Mouse (Mus musculus) liver, embryonic 16.5 days (tissue): ENCODE measurements around the gene Chd9. TPM values are rescaled to one million over a fixed set of nuclear protein-coding genes. Genes with fewer than 3 reads are reported as not detected.
A peak's percentile ranks its signal among the peaks of the same experiment; 100 is the strongest.

ENCODE experiments used
- ATAC-seq: fragments of 200-750 bp; cut with Nextera tagmentation; 2 replicates; pipeline ENCODE4 v1.8.0; 2017; ENCODE audit warnings: low read depth, mild to moderate bottlenecking, moderate number of reproducible peaks, moderate library complexity
- H3K27ac ChIP-seq: fragments of 300-500 bp; sonication (generic); 2 replicates; pipeline ENCODE4 v1.5.1; 2014; ENCODE audit warnings: mild to moderate bottlenecking, low read length
- H3K27me3 ChIP-seq: fragments of 300-500 bp; sonication (generic); 2 replicates; pipeline ENCODE4 v1.6.1; 2014; ENCODE audit warnings: low read depth, low read length, mixed read lengths; ENCODE audit not compliant: control insufficient read depth, insufficient read depth
- H3K36me3 ChIP-seq: fragments of 300-500 bp; sonication (generic); 2 replicates; pipeline ENCODE4 v1.6.1; 2014; ENCODE audit warnings: mild to moderate bottlenecking; ENCODE audit not compliant: control insufficient read depth, insufficient read depth
- H3K4me1 ChIP-seq: fragments of 300-500 bp; sonication (generic); 2 replicates; pipeline ENCODE4 v1.6.1; 2014; ENCODE audit warnings: low read depth, low read length, mixed read lengths; ENCODE audit not compliant: control insufficient read depth
- H3K4me2 ChIP-seq: fragments of 300-500 bp; sonication (generic); 2 replicates; pipeline ENCODE4 v1.6.1; 2014; ENCODE audit warnings: low read depth, low read length, mixed read lengths
- H3K4me3 ChIP-seq: fragments of 300-500 bp; sonication (generic); 2 replicates; pipeline ENCODE4 v1.5.1; 2014; ENCODE audit warnings: low read depth, mild to moderate bottlenecking, low read length
- H3K9ac ChIP-seq: fragments of 300-500 bp; sonication (generic); 2 replicates; pipeline ENCODE4 v1.6.1; 2014; ENCODE audit warnings: low read depth, low read length
- H3K9me3 ChIP-seq: fragments of 300-500 bp; sonication (generic); replicated peaks from 2 replicates; pipeline ENCODE4 v1.6.1; 2016; ENCODE audit warnings: low read length; ENCODE audit not compliant: control insufficient read depth
- WGBS: fragments of 180-500 bp; shearing (Covaris S2); extraction: QIAGEN DNeasy Blood & Tissue Kit; methylation state at CpG from one replicate; pipeline ENCODE4 v1.1.7; 2014; ENCODE audit not compliant: insufficient replicate concordance; 5-methylcytosine and 5-hydroxymethylcytosine counted together
- polyA plus RNA-seq: library from polyadenylated mRNA; unstranded; fragments of >200 nt; fragmentation: Nextera tagmentation; extraction: Ambion mirVana; gene quantifications from 2 replicates; pipeline ENCODE4 v1.2.1, GENCODE M21; 2015

The Chd9 gene
- polyA plus RNA-seq, 1 experiment from 2014 or later, result 18.5 TPM

- 9% methylated on average over 12 of the region's 12 CpGs for WGBS
- Histone ChIP-seq H3K4me1 (peaks cover 13% of the 10 kb centered on the region), H3K27me3 (peaks cover 14% of the 10 kb centered on the region), H3K27ac (peak overlapping the region; percentile 50), H3K4me2 (peak overlapping the region; percentile 61), H3K4me3 (peak overlapping the region; percentile 59), H3K9me3 (no peaks in the 10 kb centered on the region), H3K9ac (no peak overlapping the region; the same call in 1 of the 2 replicates), H3K36me3 (no peaks in the 10 kb centered on the region)
- peak; percentile 9; the same call in 1 of the 2 replicates for ATAC-seq
Observed at GRCm38 (mm10) chr8:90876213-90876721, 48.1 kb downstream of the Chd9 start.

GRCm38 (mm10) chr8:90876722-90877429, 48.7 kb downstream of the Chd9 start:
- peaks cover 14% of the 10 kb centered on the region for H3K27me3 ChIP-seq
- WGBS, result under 1% methylated on average over 24 of the region's 24 CpGs
- ATAC-seq, result peak; percentile 52

GRCm38 (mm10) chr8:90877430-90877975, 49.4 kb downstream of the Chd9 start:
- H3K36me3 ChIP-seq, result no peaks in the 10 kb centered on the region
- peaks cover 13% of the 10 kb centered on the region for H3K4me1 ChIP-seq
- ATAC-seq, result no peak; the same call in 1 of the 2 replicates
- 6% methylated on average over 11 of the region's 11 CpGs for WGBS
- peak overlapping the region; percentile 59 for H3K4me3 ChIP-seq
- H3K27me3 ChIP-seq, result peaks cover 14% of the 10 kb centered on the region
- peak overlapping the region; percentile 61 for H3K4me2 ChIP-seq
- H3K9ac ChIP-seq, result peak overlapping the region; percentile 52
- H3K27ac ChIP-seq, result peak overlapping the region; percentile 54; the same call in 1 of the 2 replicates
- H3K9me3 ChIP-seq, result no peaks in the 10 kb centered on the region

More at GRCm38 (mm10) chr8:90876722-90877429, 48.7 kb downstream of the Chd9 start:
- no peaks in the 10 kb centered on the region for H3K9me3 ChIP-seq
- H3K9ac ChIP-seq, result peak overlapping the region; percentile 52
- peak overlapping the region; percentile 54 for H3K27ac ChIP-seq
- H3K4me3 ChIP-seq, result peak overlapping the region; percentile 59
- peak overlapping the region; percentile 61 for H3K4me2 ChIP-seq
- no peaks in the 10 kb centered on the region for H3K36me3 ChIP-seq
- H3K4me1 ChIP-seq, result peaks cover 13% of the 10 kb centered on the region

- Histone ChIP-seq H3K27ac (no peak overlapping the region), H3K36me3 (no peaks in the 10 kb centered on the region), H3K9ac (no peak overlapping the region), H3K9me3 (no peaks in the 10 kb centered on the region), H3K4me1 (peaks cover 13% of the 10 kb centered on the region), H3K4me2 (no peak overlapping the region), H3K27me3 (peaks cover 14% of the 10 kb centered on the region), H3K4me3 (no peak overlapping the region)
- no peak for ATAC-seq
- 27% methylated on average over 6 of the region's 6 CpGs for WGBS
Observed at GRCm38 (mm10) chr8:90878551-90878950, 50.4 kb downstream of the Chd9 start.

DNA sequence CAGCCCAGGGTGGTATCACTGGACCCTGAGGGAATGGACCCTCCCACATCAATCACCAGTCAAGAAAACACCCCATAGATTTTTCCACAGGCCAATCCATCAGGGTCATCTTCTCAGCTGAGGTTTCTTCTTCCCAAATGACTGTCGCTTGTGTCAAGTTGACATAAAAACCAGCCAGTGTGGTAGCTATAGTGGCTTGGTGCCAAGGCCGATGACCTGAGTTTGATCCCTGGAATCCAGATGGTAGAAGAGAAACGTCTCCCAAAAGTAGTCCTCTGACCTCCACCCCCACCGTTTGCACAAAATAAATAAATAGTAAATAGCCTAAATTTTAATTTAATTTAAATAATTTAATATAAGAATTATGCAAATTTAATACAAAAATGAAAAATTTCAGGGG, 51.9 kb downstream of the Chd9 start:
- H3K9ac ChIP-seq, result no peak overlapping the region
- H3K9me3 ChIP-seq, result no peaks in the 10 kb centered on the region
- 56% methylated on average over 4 of the region's 4 CpGs for WGBS
- peaks cover 14% of the 10 kb centered on the region for H3K27me3 ChIP-seq
- peaks cover 13% of the 10 kb centered on the region for H3K4me1 ChIP-seq
- no peak overlapping the region for H3K27ac ChIP-seq
- H3K4me3 ChIP-seq, result no peak overlapping the region
- no peak overlapping the region for H3K4me2 ChIP-seq
- ATAC-seq, result no peak
- H3K36me3 ChIP-seq, result no peaks in the 10 kb centered on the region

DNA sequence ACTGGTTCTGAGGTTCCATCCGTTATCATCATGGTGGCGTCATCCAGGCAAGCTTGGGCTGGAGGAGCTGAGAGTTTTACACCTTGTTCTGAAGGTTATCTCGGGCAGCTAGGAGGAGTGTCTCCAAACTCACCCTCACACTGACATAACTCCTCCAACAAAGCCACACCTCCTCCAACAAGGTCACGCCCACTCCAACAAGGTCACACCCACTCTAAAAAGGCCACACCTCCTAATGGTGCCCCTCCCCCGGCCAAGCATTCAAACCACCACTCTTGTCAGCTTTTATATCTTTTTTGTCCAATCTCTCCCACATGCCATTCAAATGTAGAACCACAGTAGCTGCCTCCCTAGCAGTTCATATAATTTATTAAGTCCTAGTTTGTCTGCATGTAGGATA, 53.0 kb downstream of the Chd9 start:
- WGBS, result 43% methylated on average over 5 of the region's 5 CpGs
- no peak overlapping the region for H3K4me3 ChIP-seq

DNA sequence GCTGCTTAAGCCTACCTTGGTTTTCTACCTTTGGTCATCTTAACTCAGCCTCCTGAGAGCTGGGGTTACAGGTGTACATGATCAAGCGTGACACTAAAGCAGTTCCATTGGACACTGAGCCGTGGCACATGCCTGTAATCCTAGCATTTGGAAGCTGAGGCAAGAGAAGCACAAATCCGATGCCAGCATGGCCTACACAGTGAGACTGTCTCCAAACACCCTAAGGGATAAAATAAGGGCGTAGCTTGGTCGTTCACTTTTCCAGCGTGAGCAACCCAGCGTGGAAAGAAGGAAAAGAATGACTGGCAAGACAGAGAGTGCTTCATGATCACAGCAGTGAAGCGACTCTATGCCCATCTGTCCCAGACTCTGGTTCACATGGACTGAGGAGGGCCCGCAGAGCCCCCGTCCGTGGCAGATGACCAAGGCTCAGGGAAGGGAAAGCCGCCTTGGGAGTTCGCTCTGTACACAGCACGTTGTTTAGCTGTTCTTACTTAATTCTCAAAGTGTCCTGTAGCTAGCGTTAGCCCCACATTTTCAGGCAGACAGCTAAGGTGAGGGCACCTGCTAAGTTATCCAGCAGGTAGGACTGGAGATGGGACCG, 54.0 kb downstream of the Chd9 start:
- H3K9ac ChIP-seq, result no peak overlapping the region
- WGBS, result 82% methylated on average over 16 of the region's 16 CpGs
- no peaks in the 10 kb centered on the region for H3K9me3 ChIP-seq
- H3K27ac ChIP-seq, result no peak overlapping the region
- no peak overlapping the region for H3K4me2 ChIP-seq
- 0 out of 2 replicates have a peak, but pooled peaks cover 1% of the 10 kb centered on the region for H3K27me3 ChIP-seq
- ATAC-seq, result no peak
- H3K4me1 ChIP-seq, result peaks cover 7% of the 10 kb centered on the region; the same call in 1 of the 2 replicates
- no peak overlapping the region for H3K4me3 ChIP-seq
- H3K36me3 ChIP-seq, result no peaks in the 10 kb centered on the region

More for the DNA sequence above, 53.0 kb downstream of the Chd9 start:
- Histone ChIP-seq H3K36me3 (no peaks in the 10 kb centered on the region), H3K4me2 (no peak overlapping the region), H3K27me3 (peaks cover 10% of the 10 kb centered on the region), H3K27ac (no peak overlapping the region), H3K9me3 (no peaks in the 10 kb centered on the region), H3K4me1 (peaks cover 13% of the 10 kb centered on the region), H3K9ac (no peak overlapping the region)
- no peak for ATAC-seq

DNA sequence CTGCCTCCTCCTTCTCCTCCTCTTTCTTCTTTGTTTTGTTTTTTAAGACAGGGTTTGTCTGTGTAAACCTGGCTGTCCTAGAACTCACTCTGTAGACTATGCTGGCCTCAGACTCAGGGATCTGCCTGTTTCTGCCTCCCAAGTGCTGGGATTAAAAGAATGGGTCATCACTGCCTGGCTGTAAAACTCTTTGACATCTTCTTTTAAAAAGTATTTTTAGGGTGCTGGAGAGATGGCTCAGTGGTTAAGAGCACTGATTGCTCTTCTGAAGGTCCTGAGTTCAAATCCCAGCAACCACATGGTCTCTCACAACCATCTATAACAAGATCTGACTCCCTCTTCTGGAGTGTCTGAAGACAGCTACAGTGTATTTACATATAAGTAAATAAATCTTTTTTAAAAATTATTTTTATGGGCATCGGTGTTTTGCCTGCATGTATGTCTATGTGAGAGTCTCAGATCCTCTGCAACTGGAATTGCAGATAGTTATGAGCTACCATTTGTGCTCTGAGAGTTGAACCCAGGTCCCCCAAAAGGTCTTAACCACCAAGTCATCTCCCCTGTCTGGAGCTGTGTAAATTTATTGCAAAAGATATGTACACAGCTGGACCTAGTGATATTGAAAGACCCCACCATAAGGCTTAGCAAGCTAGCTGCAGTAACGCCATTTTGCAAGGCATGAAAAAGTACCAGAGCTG, 57.7 kb downstream of the Chd9 start:
- H3K9me3 ChIP-seq, result no peaks in the 10 kb centered on the region
- no peak overlapping the region for H3K27ac ChIP-seq
- no peak overlapping the region for H3K4me3 ChIP-seq
- WGBS, result 55% methylated on average over 2 of the region's 2 CpGs
- H3K36me3 ChIP-seq, result no peaks in the 10 kb centered on the region
- no peak for ATAC-seq
- no peaks in the 10 kb centered on the region for H3K4me1 ChIP-seq
- H3K27me3 ChIP-seq, result no peaks in the 10 kb centered on the region
- H3K9ac ChIP-seq, result no peak overlapping the region
- no peak overlapping the region for H3K4me2 ChIP-seq
